Mouse (Mus musculus) ovary, adult 10 weeks (tissue): ENCODE data around the gene Tceal7. TPM values are rescaled to one million over a fixed set of nuclear protein-coding genes. Genes with fewer than 3 reads are reported as not detected.

Source experiments
- polyA plus RNA-seq: library from polyadenylated mRNA; stranded (reverse); fragments of 350-450 nt; fragmentation: Illumina TruSeq; extraction: RNeasy Lipid Tissue Mini Kit (QIAGEN cat#74804); gene quantifications from one replicate; pipeline ENCODE4 v1.2.3, GENCODE M21; 2014

Gene Tceal7
- 0.86 TPM for polyA plus RNA-seq

GRCm38 (mm10) chrX:136214729-136215677, at the start of gene Tceal7, which contains the start of gene Bex1:
Gene Tceal7, plus strand, starts transcription at chrX:136214779.
Gene Bex1, minus strand, starts transcription at chrX:136215513.

GRCm38 (mm10) chrX:136172118-136172551, 42.4 kb upstream of the Tceal7 start, which contains the start of gene Tceal8:
Gene Tceal8, minus strand, starts transcription at chrX:136172342.

GRCm38 (mm10) chrX:136203664-136204066, 10.9 kb upstream of the Tceal7 start, which contains the start of gene Tceal5:
Gene Tceal5, minus strand, starts transcription at chrX:136203876.

GRCm38 (mm10) chrX:136244574-136245229, 30.1 kb downstream of the Tceal7 start, which contains the start of gene Tceal9:
Gene Tceal9, plus strand, starts transcription at chrX:136245079.

GRCm38 (mm10) chrX:136269743-136270392, 55.3 kb downstream of the Tceal7 start, which contains the start of gene Bex3:
Gene Bex3, plus strand, starts transcription at chrX:136270253.

Other genes starting within 250 kb of the Tceal7 start
- 390 TPM for gene Arxes2, start 221.0 kb upstream of the Tceal7 start, polyA plus RNA-seq
- 21.4 TPM for gene Arxes1, start 181.4 kb upstream of the Tceal7 start, polyA plus RNA-seq
- 5.5 TPM for gene Bex2, start 146.5 kb upstream of the Tceal7 start, polyA plus RNA-seq
- 1.4 TPM for gene Nxf3, start 129.5 kb upstream of the Tceal7 start, polyA plus RNA-seq
- 419 TPM for gene Bex4, start 75.8 kb upstream of the Tceal7 start, polyA plus RNA-seq
- 404 TPM for gene Tceal8, start 42.4 kb upstream of the Tceal7 start, polyA plus RNA-seq
- 3.9 TPM for gene Tceal5, start 10.9 kb upstream of the Tceal7 start, polyA plus RNA-seq
- 21.6 TPM for gene Bex1, start 734 bp downstream of the Tceal7 start, polyA plus RNA-seq
- 3,793 TPM for gene Tceal9, start 30.3 kb downstream of the Tceal7 start, polyA plus RNA-seq
- 67.7 TPM for gene Bex3, start 55.5 kb downstream of the Tceal7 start, polyA plus RNA-seq